Mouse (Mus musculus): ENCODE measurements at regions not wholly inside any gene's neighbourhood (a gene's known extent, or its start where the extent isn't known, plus 50 kb on each side); places are given as distances from the start of the nearest gene placed in this dataset.

DNA sequence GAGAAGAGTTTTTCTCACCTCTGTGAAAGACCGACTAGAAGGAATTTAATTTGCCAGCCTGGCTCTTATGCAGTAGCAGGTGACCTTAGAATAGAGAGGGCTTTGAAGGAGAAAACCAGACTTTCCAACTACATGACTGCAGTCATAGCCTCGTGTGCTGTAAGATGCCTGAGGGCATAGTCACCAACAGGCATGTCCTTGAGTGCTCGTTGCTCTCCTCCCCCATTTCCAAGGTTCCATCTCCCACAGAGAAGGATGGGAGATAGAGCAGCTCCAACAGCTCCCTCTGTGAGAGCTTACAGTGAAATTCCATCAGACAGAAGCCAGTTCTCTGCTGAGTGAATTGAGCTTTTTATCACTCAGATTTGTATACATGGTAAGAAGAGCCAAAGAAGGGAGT is 398.1 kb upstream of the Id4 start:
- DNase-seq (ENCODE audit: low read depth, low spot score): no peak

DNA sequence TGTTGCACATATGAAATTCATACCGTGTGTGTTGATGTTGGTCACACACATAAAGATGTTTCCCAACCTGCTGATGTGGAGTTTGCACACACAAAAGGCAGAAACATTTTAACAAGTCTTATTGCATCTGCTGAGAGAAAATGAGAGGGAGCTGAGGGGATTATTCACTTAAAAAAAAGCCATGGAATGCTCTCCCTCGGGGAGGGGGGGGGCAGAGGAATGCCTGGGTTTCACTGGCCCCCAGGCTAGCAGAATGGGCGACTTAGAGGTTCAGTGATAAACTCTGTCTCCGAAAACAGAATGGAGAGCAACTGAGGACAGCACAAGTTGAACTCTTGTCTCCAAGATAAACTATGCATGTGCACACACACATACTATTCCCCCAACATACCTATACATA is 392.4 kb upstream of the Id4 start:
- DNase-seq (ENCODE audit: low read depth, low spot score): no peak

DNA sequence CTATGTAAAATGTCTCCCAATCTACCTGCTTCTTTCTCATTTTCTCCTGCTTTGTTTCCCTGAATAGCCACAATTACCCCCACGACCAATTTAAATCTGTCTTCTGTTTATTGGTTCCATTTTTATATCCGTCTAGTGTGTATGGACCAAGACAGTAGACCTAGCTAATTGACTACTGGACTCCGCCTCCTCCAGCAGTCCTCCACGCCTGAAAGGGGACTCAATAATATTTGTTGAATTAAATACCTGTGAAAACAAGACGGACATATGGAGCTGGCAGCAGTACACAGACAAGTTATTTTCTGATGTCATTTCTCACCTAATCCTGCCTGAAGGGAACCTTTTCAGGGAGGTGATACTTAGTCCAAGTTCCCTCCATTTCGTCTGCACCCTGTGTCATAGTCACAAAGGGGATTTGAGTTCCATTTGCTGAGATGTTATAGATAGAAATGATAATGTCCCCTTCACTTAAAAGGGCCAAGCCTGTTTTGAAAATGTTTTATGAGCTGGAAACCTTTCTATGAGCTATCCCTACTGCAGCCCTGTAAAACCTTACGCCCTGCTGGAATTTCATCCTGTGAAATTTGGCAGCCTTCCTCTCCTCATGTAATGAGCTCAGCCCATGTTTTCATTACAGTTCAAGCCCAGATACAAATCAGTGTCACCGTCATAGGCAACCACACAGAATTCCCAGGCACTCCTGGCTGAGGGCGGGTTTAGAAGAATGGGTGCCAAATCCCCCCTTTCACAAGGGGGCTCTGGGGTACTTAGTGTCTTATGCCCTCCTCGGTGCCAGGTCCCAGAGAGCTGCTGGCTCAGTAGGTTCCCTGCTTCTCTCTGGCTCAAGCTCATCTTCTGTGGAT is 391.1 kb upstream of the Id4 start:
- no peak for DNase-seq (ENCODE audit: low read depth, low spot score)

DNA sequence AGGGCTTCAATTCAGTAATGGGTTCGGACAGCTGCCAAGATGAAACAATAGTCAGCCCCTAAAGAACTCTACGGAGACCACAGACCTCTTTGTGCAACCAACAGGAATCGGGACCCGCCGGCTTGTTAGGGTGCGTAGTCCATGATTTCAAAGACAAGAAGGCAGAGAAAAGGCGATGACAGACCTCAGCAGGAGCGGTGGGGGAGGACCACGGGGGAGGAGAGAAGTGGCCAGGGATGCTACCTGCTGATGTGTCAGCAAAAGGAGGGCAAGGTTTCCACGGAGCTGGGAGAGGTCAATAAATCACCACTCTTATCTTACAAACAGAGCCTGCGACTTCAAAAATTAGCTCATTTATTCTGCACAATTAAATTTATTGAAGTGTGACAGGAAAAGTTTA is 388.4 kb upstream of the Id4 start:
- DNase-seq (ENCODE audit: low read depth, low spot score): no peak

DNA sequence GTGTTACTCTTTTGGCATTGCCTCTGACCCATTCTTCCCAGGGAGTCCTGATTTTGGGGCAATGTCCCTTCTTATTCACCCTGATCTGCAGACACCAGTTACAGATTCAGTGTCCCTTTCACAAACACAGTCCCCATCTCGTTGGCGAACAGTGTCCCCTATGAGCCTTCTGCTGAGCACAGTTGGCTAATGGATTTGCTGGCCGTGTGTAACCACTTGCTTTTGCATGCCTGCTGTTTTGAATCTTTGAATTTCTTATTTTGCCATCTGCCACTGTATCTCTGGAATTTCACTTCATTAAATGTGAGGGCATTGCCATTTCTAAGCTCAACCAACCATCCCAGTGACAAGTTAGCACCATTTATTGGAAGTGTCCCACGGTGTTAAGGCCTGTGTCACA is 368.5 kb upstream of the Id4 start:
- no peak for DNase-seq (ENCODE audit: low read depth, low spot score)

DNA sequence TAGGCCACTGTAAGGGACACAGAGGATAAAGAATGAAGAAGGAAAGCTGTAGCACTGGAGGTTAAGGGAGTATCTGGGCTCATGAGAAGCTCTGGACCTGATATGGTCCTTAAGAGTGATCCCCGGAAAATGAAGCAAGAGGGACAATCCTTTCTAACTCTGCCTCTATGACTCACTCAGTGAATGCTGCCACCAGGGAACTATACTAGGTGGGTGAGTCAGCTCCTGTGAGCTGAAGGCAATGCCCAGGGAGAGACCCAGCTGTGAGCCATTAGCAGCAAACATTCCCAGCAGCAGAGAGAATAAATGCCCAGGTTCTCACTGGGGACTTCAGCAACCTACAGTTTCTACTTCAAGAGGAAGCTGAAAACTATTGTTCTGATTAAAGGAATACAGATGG is 366.7 kb upstream of the Id4 start:
- DNase-seq (ENCODE audit: low read depth, low spot score): no peak

DNA sequence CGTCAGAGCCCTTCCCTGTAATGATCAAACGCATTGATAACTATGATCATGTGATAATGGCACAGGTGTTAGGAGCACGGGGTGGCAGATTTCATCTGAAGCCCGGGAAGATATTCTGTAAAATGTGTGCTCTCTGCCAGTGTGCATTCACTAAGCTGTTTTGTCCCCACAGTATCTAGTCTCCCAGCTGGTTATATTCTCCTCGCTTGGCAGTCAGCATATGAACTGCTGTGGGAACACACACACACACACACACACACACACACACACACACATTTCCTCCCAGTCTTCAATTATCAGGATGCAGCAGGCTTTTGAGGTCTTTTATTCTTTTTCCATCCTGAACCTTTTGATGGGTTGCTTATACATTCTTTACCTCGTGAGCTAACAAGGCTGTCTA is 365.8 kb upstream of the Id4 start:
- DNase-seq (ENCODE audit: low read depth, low spot score): no peak

DNA sequence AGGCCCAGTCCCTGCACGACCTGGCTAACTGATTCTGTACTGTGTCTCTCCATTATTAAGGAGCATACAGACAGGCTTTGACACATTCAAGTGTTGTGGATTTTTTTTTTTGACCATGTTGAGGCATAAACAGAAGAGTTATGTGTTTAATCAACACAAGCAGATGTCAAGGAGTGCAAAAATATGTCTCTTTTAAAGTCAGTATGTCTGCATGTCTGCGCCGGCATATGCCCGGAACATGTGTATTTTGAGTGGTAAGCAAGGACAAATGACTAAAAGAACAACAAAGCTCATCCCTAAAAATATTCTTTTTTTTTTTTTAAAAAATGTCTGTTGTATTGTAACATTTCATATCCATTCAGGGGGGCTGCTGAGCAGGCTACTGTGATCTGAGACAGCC is 364.4 kb upstream of the Id4 start:
- DNase-seq (ENCODE audit: low read depth, low spot score): no peak

DNA sequence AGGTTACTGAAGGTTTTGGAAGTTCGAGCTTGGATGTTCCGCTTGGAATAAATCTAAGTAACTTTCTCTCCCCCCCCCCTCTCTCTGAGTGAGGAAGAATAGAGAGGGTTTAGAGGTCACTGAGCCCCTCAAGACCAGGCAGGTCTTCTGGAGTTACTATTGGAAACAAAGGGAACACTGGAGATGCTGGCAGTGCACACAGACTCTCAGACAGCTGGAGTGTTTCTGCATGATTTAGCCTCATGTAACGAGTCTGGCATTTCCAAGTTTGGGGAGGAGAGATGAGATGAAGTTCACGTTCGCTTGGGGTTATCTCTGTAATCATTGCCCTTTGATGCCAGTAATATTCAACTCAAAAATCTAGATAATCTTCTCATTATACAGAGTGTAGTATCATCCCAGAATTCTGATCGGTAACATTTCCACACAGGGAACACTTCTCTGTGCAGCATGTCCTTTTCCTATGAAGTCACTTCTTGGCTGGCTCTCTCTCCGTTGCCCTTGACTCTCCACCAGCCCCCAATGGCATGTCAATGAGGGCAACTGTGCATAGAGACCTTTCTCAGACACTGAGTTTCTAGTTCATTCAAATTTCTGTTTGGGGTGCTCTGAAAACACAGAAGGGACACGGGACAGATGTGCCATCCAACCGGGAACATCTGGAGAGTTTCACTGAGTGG is 351.0 kb upstream of the Id4 start:
- DNase-seq (ENCODE audit: low read depth, low spot score): no peak

DNA sequence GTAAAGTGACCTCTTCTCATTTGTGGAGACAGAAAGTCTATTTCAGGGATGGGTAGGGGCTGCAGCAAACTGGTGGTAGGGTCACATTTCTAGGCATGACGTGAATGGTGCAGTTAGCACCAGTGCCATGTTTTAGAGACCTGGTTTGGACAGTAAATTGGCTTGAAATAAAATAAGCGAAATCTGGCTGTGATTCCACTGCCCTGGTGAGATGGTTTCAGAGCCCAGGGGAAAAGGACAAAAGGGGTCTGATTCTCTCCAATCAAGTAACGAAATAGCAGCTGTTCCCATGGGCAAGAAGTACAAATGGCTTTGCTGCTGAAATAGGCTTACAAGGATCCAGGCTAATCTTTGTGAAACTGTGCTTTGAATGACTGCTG is 350.5 kb upstream of the Id4 start:
- no peak for DNase-seq (ENCODE audit: low read depth, low spot score)

DNA sequence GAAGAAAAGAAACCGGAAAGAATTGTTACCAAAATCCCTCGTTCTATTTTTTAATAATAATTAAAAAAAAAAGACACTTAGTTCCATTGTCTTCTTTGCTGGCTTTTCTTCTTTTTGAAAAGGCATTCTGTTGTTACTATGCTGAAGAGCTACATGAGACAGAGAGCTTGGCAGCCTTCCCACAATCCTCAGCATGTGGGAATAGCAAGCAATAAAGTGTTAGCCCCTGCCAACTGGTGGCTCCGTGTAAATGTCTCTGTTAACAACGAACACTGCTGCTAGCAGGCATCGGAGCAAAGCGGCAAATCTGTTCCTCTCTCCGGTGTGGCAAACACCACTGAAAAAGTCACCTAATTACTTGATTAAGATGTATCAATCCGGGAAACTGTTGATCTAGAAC is 344.6 kb upstream of the Id4 start:
- no peak for DNase-seq (ENCODE audit: low read depth, low spot score)

DNA sequence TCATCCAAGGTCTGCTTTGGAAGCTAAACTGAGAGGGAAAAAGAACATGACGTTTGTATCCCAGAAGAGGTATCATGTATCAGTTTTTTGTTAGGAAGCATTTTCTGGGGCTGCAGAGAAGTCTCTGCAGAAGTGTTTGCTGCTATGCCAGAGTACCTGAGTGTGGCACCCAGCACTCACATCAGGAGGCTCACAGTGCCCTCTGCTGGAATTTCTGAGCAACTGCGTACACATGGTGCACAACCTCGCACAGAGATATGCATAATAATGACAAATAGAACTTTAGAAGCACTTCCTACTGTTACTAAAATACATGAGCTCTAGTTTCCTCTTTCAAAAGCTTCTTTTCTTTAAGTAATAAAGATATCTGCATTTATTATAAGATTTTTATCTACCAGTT is 343.7 kb upstream of the Id4 start:
- no peak for DNase-seq (ENCODE audit: low read depth, low spot score)

DNA sequence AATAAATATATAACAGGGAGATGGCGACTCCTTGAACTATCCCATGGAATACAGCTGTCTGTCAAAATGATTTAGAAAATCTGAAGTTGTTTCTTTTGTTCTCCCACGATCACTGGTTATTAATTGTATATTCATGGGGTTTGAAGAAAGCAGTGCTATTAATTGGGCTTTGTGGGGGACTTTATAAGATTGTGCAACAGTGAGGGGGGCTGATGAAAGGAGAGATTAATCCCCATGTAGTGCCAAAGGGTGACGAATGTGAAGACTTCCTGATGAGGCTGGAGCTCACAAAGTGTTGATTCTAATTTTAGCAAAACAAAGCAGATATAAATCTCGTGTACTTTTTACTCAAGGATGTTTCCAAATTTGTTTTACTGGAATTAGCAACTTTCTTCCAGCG is 340.0 kb upstream of the Id4 start:
- no peak for DNase-seq (ENCODE audit: low read depth, low spot score)

DNA sequence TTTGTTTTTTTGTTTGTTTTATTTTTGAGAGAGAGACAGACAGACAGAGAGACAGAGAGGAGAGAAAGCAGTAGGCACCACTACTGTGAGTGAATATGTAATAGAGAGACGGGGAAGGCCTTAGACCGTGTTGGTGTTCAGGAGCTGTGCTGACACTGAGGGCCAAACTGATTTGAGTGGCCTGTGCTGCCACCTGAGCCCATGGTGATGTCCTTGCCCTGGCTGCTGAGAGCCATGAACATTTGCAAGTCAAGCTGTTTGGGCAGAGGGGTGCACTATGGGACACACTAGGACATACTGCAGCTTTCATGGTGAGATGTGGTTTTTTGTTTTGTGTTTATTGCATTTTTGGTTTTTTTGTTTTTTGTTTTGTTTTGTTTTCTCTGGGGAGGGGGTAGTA is 320.3 kb upstream of the Id4 start:
- DNase-seq (ENCODE audit: low read depth, low spot score): no peak

DNA sequence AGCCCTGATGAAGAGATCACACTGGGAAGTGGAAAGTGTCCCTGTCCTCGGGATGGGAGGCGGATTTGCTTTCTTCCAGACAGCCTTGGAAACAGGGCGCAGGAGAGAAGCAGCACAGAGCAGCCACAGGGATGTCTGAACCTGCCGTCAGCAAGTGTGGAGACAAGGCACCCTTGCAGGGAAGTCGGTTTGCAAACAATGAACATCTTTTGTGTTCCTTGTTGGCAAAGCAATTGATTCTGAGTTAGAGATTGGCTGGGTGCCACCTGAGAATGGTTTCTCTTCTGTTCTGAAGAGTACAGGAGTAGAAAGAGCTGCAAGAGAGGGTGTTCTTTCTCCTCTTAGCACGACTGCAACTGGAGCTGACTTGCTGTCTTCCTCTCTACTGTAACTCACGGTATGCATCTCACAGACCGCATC is 318.6 kb upstream of the Id4 start:
- no peak for DNase-seq (ENCODE audit: low read depth, low spot score)

DNA sequence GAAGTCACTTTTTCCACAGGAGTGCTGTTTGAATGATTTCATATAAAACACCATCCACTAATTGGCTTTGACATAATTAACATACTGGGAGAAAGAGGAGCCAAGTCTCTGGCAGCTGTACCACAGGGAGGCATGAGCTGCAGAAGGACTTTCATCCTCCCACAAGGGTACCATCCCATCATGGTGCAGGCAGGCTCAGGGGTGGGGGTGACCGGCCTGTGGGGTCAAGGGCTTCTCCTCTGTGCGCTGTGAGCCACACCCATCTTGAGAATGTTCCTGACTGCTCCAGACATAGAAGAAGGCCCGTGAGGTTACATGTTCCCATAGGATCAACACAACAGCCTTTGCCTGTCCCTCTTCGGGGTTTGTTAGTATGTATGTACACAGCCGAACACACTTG is 317.4 kb upstream of the Id4 start:
- no peak for DNase-seq (ENCODE audit: low read depth, low spot score)

DNA sequence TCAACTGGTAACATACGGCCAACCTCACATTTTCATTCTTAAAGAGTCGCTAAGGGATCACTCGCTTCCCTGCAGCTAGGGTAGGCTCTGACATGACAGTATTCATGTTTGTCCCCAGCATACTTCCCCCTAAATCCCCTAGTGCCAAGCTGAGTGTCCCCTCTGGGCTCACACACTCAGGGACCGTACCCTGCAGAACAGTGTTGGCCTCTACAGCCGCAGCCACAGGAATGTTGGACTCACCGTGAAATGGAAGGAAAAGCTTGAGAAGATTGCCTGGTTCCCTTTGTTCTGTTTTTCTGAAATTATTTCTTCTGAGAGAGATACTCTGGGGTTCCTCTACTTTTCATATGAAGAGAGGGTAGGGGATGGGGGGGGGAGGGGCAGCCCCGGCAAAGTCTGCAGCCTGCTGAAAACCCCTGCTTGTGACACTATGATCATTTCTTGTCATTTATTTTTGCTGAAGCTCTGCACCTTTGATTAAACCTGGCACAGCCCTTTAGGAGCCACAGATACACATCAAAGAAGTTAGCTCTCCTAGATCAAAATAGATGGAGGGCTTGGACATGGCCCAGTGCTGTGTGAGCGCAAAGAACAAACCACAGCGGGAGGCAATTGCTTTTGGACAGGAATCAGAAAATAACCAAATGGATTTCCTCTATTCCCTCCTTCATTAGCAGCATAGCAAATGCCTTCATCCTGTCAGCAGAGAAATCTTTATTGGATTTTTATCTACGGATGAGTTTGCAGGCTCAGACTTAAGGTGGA is 312.7 kb upstream of the Id4 start:
- no peak for DNase-seq (ENCODE audit: low read depth, low spot score)

DNA sequence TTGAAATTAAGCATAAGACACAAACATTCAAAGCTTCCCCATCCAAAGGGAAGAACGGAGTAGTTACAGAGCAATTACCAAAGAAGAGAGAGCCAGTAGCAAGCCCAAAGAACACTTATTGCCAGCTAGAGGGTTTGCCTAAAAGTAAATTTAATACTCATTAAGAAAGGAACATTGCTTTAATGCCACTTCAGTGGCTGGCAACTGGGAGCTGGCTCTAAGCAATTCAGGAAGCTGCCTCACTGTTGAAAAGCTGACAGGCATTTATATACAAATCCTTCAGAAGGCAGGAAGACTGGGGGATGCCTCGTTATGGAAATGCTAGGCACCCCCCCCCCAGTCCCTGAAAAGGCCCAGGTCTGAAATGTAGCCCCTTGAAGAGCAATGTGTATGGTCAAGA is 310.6 kb upstream of the Id4 start:
- no peak for DNase-seq (ENCODE audit: low read depth, low spot score)

DNA sequence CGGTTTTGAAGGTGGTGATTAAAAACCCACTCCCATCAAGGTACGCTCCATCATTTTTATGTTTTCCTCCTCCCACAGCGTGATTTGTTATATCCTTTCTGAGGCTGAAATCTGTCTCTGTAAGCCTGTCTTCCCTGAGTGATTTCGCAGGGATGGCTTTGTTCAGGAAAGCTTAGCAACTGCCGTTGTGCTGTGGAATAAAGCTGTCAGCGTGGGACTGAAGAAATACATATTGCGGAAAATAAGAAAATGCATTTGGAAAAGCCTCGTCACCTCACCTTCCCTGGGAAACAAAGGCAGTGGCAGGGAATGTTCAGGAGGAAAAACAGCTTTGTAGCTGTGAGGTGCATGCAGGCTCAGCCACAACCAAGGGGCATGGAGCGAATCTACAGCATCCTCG is 310.0 kb upstream of the Id4 start:
- no peak for DNase-seq (ENCODE audit: low read depth, low spot score)

DNA sequence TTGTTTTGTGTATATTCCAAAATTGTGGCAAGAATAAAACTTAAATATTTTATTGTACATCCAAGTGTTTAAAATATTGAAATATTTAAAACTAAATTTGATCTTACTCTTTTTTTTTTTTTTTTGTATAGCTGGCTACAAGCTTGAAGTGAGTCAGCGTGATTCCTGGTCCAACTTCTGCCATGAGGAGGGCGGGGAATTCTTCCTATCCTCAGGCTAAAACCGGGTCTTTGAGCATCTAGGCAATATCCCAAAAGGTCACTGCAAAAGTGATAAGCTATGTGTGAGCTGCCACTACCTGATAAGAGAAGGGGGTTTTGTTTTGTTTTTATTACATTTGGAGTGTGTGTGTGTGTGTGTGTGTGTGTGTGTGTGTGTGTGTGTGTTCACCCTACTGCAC is 308.1 kb upstream of the Id4 start:
- DNase-seq (ENCODE audit: low read depth, low spot score): no peak

DNA sequence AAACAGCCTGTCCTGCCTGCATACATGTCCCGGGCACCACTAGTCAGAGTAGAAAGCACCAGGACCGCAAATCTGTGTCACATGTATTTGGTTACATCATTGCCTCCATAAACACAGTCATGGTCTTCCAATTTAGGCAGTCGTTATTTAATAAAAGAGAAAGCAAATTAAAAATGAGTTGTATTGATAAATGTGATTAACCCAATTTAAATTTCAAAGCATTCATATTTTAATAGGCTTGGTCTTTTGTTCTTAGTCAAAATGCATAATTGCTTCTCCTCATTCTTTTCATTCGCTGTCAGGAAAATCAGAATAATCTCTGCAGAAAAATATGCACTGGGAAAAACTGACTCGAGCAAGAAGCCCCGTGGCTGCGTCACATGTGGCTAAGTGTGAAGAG is 307.3 kb upstream of the Id4 start:
- no peak for DNase-seq (ENCODE audit: low read depth, low spot score)

DNA sequence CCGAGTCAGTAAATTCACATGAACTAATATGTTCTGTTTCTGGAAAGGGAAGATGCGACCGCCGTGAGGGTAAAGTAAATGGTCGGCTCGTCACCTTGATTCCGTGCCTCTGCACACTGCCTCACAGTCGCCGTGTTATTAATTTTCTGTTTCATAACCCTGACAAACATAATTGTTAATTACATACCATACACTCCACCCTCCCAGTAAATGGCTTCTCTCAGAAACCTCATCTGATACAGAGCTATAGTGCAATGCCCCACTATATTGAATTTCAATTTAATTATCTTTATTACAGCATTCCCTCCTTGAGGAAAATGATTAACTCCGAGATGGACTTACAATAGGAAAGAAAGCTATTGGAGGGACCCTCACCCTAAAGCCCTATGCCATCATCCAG is 305.5 kb upstream of the Id4 start:
- DNase-seq (ENCODE audit: low read depth, low spot score): no peak

DNA sequence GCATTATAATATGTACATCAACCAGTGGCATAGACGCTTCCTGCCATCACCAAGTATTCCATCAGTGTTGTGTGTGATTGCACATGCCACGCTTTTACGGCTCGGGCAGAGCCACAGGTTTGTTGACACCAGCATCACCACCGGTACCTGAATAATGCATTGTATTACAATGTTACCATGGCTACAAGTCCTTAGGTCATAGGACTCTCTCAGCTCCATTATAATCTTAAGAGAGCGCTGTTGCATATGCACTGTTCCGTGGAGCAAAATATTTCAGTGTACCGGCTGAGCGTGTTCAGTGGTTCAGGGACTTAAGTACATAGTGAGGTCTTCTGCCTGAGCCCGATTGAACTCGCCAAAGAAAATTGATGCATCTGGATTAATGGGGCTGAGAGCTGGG is 303.4 kb upstream of the Id4 start:
- no peak for DNase-seq (ENCODE audit: low read depth, low spot score)

Data from retina, adult 2 months (tissue).